Mouse (Mus musculus): ENCODE data around the gene Dlst.

DNA sequence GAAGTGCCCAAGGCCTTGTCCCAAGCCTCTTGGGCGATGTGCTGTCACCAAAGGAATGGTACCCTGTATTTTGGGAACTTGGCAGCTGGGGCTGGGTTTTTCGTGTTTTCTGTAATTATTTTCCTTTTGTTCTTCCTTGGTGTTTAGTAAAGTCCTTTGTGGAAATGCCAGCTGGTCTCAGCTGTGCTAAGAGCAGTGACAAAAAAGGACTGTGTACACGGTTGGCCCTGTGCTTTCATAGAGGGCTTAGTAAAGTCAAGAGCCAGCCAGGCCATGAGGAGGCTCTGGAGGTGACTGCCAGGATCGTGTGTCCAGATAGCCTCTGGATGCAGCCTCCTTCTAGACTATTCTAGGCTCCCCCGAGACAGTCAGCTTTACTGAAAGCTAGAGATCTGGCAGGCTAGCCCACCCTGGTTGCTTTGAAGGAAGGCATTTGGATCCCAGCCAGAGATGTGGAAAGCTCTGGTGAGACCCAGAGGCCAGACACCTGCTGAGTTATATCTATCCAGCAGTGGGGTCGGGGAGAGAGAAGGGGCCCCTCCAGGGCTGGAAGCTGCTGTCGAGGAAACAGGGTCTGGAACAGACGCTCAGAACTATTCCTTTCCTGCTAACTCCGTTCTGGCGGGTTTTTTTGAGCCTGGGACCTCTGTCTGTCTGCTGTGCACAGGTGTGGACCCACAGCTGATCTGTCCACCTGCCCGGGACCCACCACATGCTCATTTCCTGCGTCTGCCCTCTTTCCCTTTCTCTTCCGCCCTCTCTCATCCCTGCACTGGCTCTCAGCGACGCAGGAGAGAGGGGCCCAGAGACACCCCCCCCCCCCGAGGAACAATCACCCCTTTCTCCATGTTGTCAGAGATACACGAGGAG is 71.1 kb downstream of the Dlst start:
- TF ChIP-seq CTCF (IDR thresholded peaks at IDR 0.05; ENCODE audit: control insufficient read depth, insufficient read depth, insufficient read length) (no peak), MAX (IDR thresholded peaks at IDR 0.05) (no peak), USF1 (IDR thresholded peaks at IDR 0.05; ENCODE audit: low read depth) (no peak), MYOG (IDR thresholded peaks at IDR 0.05; ENCODE audit: control insufficient read depth, extremely low read depth, insufficient read length) (no peak), CEBPB (IDR thresholded peaks at IDR 0.05; ENCODE audit: low read depth) (no peak), MYOD1 (IDR thresholded peaks at IDR 0.05; ENCODE audit: control insufficient read depth, insufficient read length, low read depth) (no peak)

Measured in C2C12 (cell line).